Mouse (Mus musculus) kidney, embryonic 14.5 days (tissue): ENCODE results near the gene Nav2. TPM values are rescaled to one million over a fixed set of nuclear protein-coding genes. Genes with fewer than 3 reads are reported as not detected.

Source experiments
- ATAC-seq: fragments of 200-750 bp; cut with Nextera tagmentation; 2 replicates; pipeline ENCODE4 v1.8.0; 2017; ENCODE audit warnings: moderate number of reproducible peaks, mild to moderate bottlenecking, moderate TSS enrichment, moderate library complexity; ENCODE audit not compliant: low FRiP score, low TSS enrichment
- H3K27ac ChIP-seq: fragments of 300-500 bp; sonication (generic); 2 replicates; pipeline ENCODE4 v1.5.1; 2014; ENCODE audit warnings: low read depth, mild to moderate bottlenecking, low read length, moderate library complexity, mixed read lengths
- H3K27me3 ChIP-seq: fragments of 300-500 bp; sonication (generic); 2 replicates; pipeline ENCODE4 v1.6.1; 2014; ENCODE audit warnings: mild to moderate bottlenecking, low read length; ENCODE audit not compliant: control insufficient read depth, insufficient read depth
- H3K36me3 ChIP-seq: fragments of 300-500 bp; sonication (generic); 2 replicates; pipeline ENCODE4 v1.6.1; 2014; ENCODE audit warnings: low read length, mixed read lengths; ENCODE audit not compliant: control insufficient read depth, insufficient read depth
- H3K4me1 ChIP-seq: fragments of 300-500 bp; sonication (generic); 2 replicates; pipeline ENCODE4 v1.6.1; 2014; ENCODE audit warnings: low read length, mixed read lengths; ENCODE audit not compliant: control insufficient read depth, insufficient read depth
- H3K4me2 ChIP-seq: fragments of 300-500 bp; sonication (generic); replicated peaks from 2 replicates; pipeline ENCODE4 v1.6.1; 2014; ENCODE audit warnings: low read depth, mild to moderate bottlenecking, low read length
- H3K4me3 ChIP-seq: fragments of 300-500 bp; sonication (generic); 2 replicates; pipeline ENCODE4 v1.5.1; 2014; ENCODE audit warnings: mild to moderate bottlenecking, low read length
- H3K9ac ChIP-seq: fragments of 300-500 bp; sonication (generic); 2 replicates; pipeline ENCODE4 v1.6.1; 2014; ENCODE audit warnings: low read depth, mild to moderate bottlenecking, low read length, moderate library complexity
- H3K9me3 ChIP-seq: fragments of 300-500 bp; sonication (generic); 2 replicates; pipeline ENCODE4 v1.6.1; 2016; ENCODE audit warnings: low read length; ENCODE audit not compliant: control insufficient read depth
- WGBS: fragments of 180-500 bp; shearing (Covaris S2); extraction: QIAGEN DNeasy Blood & Tissue Kit; methylation state at CpG from one replicate; pipeline ENCODE4 v1.1.7; 2014; 5-methylcytosine and 5-hydroxymethylcytosine counted together
- polyA plus RNA-seq: library from polyadenylated mRNA; unstranded; fragments of >200 nt; fragmentation: Nextera tagmentation; extraction: Ambion mirVana; gene quantifications from 2 replicates; pipeline ENCODE4 v1.2.1, GENCODE M21; 2014

The Nav2 gene
- polyA plus RNA-seq, 1 experiment from 2014 or later: 49.2 TPM

DNA sequence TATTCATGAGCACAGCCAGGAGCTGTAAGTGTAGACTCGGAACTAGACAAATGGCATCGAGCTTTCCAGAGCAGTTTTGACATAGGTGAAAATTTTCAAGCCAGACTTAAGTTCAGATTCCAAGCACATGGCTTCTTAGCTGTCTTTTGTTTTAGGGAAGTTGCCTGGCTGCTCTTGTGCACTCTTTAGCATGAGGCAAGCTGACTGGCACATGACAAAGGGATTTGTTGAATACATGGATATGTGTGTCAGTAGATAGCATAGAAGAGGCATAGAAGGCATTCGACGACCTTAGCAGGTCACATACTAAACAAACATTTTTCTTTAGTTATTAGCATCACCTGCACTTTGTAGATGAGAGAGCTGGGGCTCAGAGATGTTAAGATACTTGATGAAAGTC, 53.4 kb downstream of the Nav2 start:
- Histone ChIP-seq H3K27me3 (peaks cover 46% of the 10 kb centered on the region), H3K4me2 (no peak overlapping the region), H3K9ac (no peak overlapping the region), H3K9me3 (no peaks in the 10 kb centered on the region), H3K36me3 (no peaks in the 10 kb centered on the region), H3K4me1 (peaks cover 7% of the 10 kb centered on the region; the same call in 1 of the 2 replicates), H3K4me3 (no peak overlapping the region), H3K27ac (no peak overlapping the region)
- no peak for ATAC-seq
- 76% methylated on average over 4 of the region's 4 CpGs for WGBS

DNA sequence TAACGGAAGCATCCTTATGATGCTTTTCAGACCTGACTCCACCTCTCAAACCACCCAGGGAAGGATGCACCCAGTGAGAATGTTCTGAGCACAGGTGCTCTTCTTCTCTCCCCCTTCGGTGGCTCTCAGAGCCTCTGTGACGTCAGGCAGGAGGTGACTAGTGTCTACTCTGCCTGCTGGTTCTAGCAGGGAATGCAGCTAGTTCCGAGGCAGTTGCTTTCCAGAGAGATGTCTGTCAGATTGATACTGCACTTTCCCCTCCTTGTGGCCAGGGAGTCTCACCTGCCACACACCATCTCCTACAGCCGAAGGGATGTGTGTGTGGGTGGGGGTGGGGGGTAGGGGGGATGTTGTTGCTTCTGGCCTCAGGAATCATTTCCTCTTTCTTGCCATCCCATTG, 54.6 kb downstream of the Nav2 start:
- no peak overlapping the region for H3K4me2 ChIP-seq
- no peak overlapping the region for H3K9ac ChIP-seq
- ATAC-seq: no peak
- peaks cover 40% of the 10 kb centered on the region for H3K27me3 ChIP-seq
- H3K27ac ChIP-seq: no peak overlapping the region
- WGBS: 32% methylated on average over 5 of the region's 5 CpGs
- H3K9me3 ChIP-seq: no peaks in the 10 kb centered on the region
- H3K4me3 ChIP-seq: no peak overlapping the region
- H3K4me1 ChIP-seq: peaks cover 7% of the 10 kb centered on the region; the same call in 1 of the 2 replicates
- H3K36me3 ChIP-seq: no peaks in the 10 kb centered on the region

DNA sequence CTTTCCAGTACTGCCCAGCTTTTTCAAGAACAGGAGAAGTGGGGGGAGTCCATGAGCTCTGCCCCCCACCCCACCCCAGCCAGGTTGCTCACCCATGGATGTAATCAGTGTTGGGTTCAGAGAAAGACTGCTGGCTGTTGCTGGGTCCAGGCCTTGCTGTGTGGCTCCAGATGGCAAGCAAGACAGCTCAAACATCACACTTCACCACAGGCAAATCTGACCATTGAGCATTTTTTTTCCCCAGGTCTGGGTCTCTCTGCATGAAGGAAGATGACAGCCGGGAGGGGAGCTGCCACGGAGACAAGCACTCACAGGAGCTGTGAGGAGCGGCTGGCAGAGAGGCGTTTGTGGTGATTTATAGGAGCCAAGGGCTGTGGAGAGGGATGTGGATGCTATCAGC, 55.0 kb downstream of the Nav2 start:
- Histone ChIP-seq H3K9me3 (no peaks in the 10 kb centered on the region), H3K4me2 (no peak overlapping the region), H3K4me3 (no peak overlapping the region), H3K9ac (no peak overlapping the region), H3K27ac (no peak overlapping the region), H3K36me3 (no peaks in the 10 kb centered on the region), H3K27me3 (peaks cover 37% of the 10 kb centered on the region), H3K4me1 (peaks cover 7% of the 10 kb centered on the region; the same call in 1 of the 2 replicates)
- 18% methylated on average over 4 of the region's 4 CpGs for WGBS
- no peak for ATAC-seq

DNA sequence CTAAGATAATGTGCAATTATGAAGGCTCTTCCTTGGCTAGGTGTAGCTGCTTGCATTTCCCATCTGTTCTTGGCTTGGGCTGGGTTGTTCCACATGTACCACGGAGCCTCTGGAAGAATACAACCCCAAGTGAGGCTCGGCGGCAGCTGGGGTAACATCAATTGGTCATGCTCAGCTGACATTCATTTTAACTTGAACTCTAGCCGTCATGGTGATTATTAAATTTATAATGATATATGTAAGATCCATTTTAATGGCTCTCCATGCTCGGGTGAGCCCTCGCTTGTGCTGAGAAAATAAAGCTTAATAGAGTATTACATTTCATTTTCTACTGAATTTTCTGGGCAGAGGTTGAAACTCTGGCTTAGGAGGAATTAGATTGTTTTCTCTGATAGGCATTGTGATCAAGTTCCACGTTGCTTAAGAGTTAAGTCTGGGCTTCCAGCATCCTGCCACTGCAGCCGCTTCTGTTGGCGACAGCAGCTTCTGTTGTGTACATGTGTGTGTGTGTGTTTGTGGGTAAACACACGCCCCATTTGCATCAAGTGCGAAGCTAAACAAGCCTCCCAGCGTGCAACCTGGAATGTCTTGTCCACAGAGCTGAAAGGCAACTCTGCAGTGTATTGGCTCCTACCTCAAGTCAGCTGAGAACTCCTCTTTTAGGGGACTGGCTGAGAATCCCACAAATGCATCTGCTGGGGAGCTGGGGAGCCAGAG, 57.4 kb downstream of the Nav2 start:
- Histone ChIP-seq H3K4me2 (no peak overlapping the region), H3K4me1 (no peaks in the 10 kb centered on the region), H3K4me3 (no peak overlapping the region), H3K27me3 (peaks cover 18% of the 10 kb centered on the region; the same call in 1 of the 2 replicates), H3K9me3 (no peaks in the 10 kb centered on the region), H3K36me3 (no peaks in the 10 kb centered on the region), H3K27ac (no peak overlapping the region), H3K9ac (no peak overlapping the region)
- no peak for ATAC-seq
- 55% methylated on average over 12 of the region's 12 CpGs for WGBS

DNA sequence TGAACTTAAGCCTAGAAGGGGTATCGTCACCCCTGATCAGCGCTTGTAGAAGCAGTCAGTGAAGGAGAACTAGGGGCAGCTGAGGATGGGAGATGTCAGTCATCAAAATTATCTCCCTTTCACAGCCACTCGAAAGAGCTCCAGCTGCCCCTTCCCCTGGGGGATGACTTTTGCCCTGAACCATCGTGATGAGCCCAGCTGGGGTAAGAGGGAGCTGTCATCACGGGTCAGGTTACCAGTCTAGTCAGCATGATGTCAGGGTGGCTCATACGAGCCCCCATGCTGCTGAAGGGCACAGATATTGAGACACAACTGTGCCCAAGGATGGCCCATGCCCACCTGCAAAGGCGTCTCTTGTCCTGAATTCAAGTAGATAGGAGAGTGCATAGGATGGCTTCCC, 72.5 kb downstream of the Nav2 start:
- H3K27me3 ChIP-seq: no peaks in the 10 kb centered on the region
- H3K9me3 ChIP-seq: no peaks in the 10 kb centered on the region
- no peaks in the 10 kb centered on the region for H3K4me1 ChIP-seq
- H3K4me3 ChIP-seq: no peak overlapping the region
- no peak overlapping the region for H3K27ac ChIP-seq
- no peaks in the 10 kb centered on the region for H3K36me3 ChIP-seq
- no peak overlapping the region for H3K9ac ChIP-seq
- 44% methylated on average over 7 of the region's 7 CpGs for WGBS
- no peak overlapping the region for H3K4me2 ChIP-seq
- ATAC-seq: no peak

DNA sequence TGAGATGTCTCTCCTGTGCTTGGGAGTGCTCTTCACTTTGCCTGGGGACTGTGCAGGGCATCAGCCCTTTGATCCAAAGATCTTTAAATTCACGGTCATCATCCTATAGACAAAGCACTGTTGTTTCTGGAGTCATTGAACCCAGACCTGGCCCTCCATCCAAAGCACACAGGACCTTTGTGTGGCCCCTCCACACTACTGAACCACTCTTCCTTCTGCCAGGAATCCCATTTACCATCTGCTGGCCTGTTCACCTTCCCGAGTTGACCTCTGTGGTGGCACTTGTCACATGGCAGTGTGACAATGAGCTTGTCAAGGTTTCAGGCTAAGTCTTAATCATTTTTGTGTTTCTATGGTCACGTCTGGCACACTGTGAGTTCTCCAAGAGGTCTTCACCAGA, 73.3 kb downstream of the Nav2 start:
- Histone ChIP-seq H3K9me3 (no peaks in the 10 kb centered on the region), H3K9ac (no peak overlapping the region), H3K36me3 (no peaks in the 10 kb centered on the region), H3K4me3 (no peak overlapping the region), H3K27me3 (no peaks in the 10 kb centered on the region), H3K4me2 (no peak overlapping the region), H3K27ac (no peak overlapping the region), H3K4me1 (no peaks in the 10 kb centered on the region)
- 56% methylated on average over 3 of the region's 3 CpGs for WGBS
- no peak for ATAC-seq

DNA sequence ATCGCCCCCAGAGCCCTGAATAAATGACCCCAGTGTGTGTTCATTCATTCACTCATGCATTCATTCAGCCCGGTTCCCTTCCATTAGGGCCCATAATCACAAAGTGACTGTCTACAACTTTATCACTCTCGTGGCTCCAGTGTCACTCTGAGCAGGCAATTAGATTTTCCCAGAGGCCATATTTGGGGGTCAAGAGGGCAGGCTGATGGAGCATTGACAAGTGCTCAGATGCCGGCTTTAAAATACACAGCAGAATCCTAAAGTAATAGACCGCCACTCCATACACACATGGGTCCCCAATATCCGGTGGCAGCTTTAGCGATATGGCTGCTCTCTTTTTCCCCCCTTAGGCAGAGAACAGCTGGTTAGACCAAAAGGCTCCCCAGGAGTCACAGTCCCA, 74.1 kb downstream of the Nav2 start:
- Histone ChIP-seq H3K4me1 (no peaks in the 10 kb centered on the region), H3K27ac (no peak overlapping the region), H3K9ac (no peak overlapping the region), H3K27me3 (no peaks in the 10 kb centered on the region), H3K4me3 (no peak overlapping the region), H3K9me3 (no peaks in the 10 kb centered on the region), H3K4me2 (no peak overlapping the region), H3K36me3 (no peaks in the 10 kb centered on the region)
- 82% methylated on average over 7 of the region's 7 CpGs for WGBS
- ATAC-seq: no peak

DNA sequence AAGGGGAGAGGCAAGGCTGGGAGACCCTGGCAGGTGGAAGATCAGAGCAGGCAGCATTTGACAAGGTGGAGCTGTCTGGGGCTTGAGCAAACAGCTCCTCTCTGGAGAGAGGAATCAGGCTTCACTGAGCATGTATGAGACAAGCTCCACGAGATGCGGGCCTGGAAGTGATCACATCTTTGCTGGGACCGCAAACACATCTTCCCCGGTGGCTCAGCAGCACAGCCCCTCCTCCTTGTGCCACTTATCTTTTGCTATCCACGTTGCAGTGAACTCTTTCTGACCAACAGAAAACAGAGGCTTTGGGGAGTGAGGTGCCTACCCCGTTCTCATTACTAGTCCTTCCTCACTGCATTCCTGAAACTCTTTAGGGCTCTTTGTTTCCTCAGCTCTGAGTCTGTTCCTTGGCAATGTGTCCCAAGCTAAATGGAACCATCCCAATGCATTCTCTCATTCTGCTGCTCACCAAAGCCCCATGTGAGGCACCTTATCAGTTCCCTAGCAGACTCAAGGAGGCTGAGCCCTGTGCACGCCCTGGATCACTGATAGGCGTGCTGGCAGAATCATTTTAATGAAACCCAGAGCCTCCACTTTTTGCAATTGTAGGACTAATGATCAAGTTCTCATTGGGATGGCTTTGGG, 83.5 kb downstream of the Nav2 start:
- no peak overlapping the region for H3K9ac ChIP-seq
- no peak overlapping the region for H3K4me3 ChIP-seq
- ATAC-seq: no peak
- no peak overlapping the region for H3K27ac ChIP-seq
- H3K9me3 ChIP-seq: no peaks in the 10 kb centered on the region
- no peak overlapping the region for H3K4me2 ChIP-seq
- H3K36me3 ChIP-seq: no peaks in the 10 kb centered on the region
- WGBS: 48% methylated on average over 8 of the region's 8 CpGs
- no peaks in the 10 kb centered on the region for H3K4me1 ChIP-seq
- no peaks in the 10 kb centered on the region for H3K27me3 ChIP-seq

DNA sequence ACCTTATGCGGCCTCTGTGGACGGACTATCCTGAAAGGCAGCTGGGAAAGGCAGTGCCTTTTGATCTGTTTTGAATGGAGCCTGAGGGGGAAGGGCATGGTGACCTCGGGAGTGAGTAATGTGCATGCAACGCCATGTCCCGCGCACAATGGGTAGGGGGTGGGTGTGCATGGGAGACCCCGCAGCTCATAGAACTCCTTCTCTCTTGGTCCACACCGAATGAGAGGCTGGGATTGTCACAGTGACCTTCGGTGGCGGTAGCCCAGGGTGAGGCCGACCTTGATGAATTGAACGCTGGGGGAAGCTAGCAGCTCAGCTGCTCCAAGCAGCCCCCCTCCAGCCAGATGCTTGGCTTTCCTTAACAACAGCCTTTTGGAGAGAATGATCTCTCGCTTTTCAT, 86.7 kb downstream of the Nav2 start:
- WGBS: 11% methylated on average over 13 of the region's 13 CpGs
- no peak for ATAC-seq
- Histone ChIP-seq H3K27ac (no peak overlapping the region), H3K9me3 (no peaks in the 10 kb centered on the region), H3K4me1 (no peaks in the 10 kb centered on the region), H3K9ac (no peak overlapping the region), H3K27me3 (no peaks in the 10 kb centered on the region), H3K36me3 (no peaks in the 10 kb centered on the region), H3K4me3 (no peak overlapping the region), H3K4me2 (0 out of 2 replicates have a peak overlapping the region, but pooled peaks have one; percentile 8)
